Mouse (Mus musculus): ENCODE results near the gene Gm13305. TPM values are rescaled to one million over a fixed set of nuclear protein-coding genes. Genes with fewer than 3 reads are reported as not detected.

Gm13305 gene
- total RNA-seq (2023): not detected

DNA sequence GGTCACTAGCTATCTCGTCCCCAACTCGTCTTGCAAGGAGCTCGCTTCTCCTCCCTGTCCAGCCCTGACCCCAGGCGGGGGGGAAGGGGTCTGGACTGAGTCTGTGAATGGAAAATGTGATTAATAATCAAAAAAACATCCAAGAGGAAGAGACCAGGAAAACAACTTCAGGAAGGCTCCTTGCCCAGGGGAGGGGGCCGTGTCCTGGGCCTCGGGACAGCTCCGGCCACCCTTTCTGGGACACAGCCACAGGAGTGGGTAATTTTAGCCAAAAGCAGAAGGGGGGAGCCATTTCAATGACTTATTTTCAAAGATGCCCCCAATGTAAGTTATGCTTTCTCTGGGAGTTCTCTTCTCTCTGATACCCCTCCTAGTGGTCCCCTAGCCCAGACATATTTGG lies at the start of gene Gm13305:
Gene Gm13305 (minus strand): TSS at position 101 of the 400 bp plus-strand sequence.

DNA sequence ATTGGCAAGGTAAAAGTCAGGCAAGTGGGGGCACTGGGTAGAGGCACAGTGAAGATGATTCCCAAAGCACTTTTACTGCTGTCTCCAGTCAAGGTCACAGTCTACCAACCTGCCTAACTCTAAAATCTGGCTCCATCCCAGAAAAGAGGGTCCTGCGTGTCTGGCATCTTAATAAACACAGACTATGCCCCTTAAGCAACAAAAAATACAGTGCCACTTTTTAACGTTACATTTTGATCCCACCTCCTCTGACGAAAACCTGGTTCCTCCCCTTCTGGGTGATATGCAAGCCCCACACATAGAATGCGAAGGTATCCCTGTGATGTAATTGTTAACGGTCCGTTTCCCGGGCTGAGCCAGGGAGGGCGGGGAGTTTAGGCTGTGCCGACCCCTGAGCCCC lies 15.3 kb downstream of the Gm13305 start, which contains the start of gene Gm13306:
Gene Gm13306 (plus strand): TSS at position 301 of the 400 bp plus-strand sequence.

GRCm38 (mm10) chr4:42114517-42114916 lies 53.9 kb downstream of the Gm13305 start, which contains the start of gene Gm13304:
TSS of gene Gm13304 (plus strand) at chr4:42114817.

Other genes with a start within 250 kb of the Gm13305 start
- gene Gm20878, start 227.0 kb downstream of the Gm13305 start, total RNA-seq (2023): under 1 TPM in 1 of 2 experiments, not detected in 1; 0.97 TPM
- not detected for gene Fam205a4, start 202.5 kb downstream of the Gm13305 start, total RNA-seq (2023)
- gene Gm21093, start 133.9 kb downstream of the Gm13305 start, total RNA-seq (2023): not detected
- not detected for gene Gm3893, start 77.4 kb downstream of the Gm13305 start, total RNA-seq (2023)
- gene Gm13304, start 53.8 kb downstream of the Gm13305 start, total RNA-seq (2023): not detected
- not detected for gene Gm13306, start 15.2 kb downstream of the Gm13305 start, total RNA-seq (2023)
- gene Gm10600, start 72.0 kb upstream of the Gm13305 start, total RNA-seq (2023): not detected
- not detected for gene Ccl21b, start 87.2 kb upstream of the Gm13305 start, total RNA-seq (2023)
- not detected for gene Gm21953, start 125.7 kb upstream of the Gm13305 start, total RNA-seq (2023)
- not detected for gene Fam205a3, start 149.7 kb upstream of the Gm13305 start, total RNA-seq (2023)

Data from monocyte, adult 59 days (primary cell).